Mouse (Mus musculus): ENCODE results near the gene Ccdc182.

- TF ChIP-seq CTCF (IDR thresholded peaks at IDR 0.05) (no peak), POLR2A (IDR thresholded peaks at IDR 0.05; ENCODE audit: insufficient read depth, low read depth, low read length) (no peak)
Measured at GRCm38 (mm10) chr11:88310773-88311172, 16.9 kb downstream of the Ccdc182 start.

Data from heart, adult 2 months (tissue).